Mouse (Mus musculus): ENCODE results near the gene Svep1.

Gene Svep1

GRCm38 (mm10) chr4:58206115-58206945, at the start of gene Svep1:
Gene Svep1, minus strand, starts transcription at chr4:58206859.
- peak; percentile 68 to 70 for DNase-seq

- peak; percentile 23 to 60 for DNase-seq
Measured at GRCm38 (mm10) chr4:58253410-58253809, 46.8 kb upstream of the Svep1 start.

- no peak for DNase-seq
Measured at GRCm38 (mm10) chr4:58252381-58252780, 45.7 kb upstream of the Svep1 start.

- DNase-seq, result no peak
Measured at GRCm38 (mm10) chr4:58245544-58245943, 38.9 kb upstream of the Svep1 start.

GRCm38 (mm10) chr4:58240416-58240815, 33.8 kb upstream of the Svep1 start:
- DNase-seq, result no peak

- no peak for DNase-seq
Measured at GRCm38 (mm10) chr4:58235828-58236227, 29.2 kb upstream of the Svep1 start.

- no peak for DNase-seq
Measured at GRCm38 (mm10) chr4:58223499-58223898, 16.8 kb upstream of the Svep1 start.

- no peak for DNase-seq
Measured at GRCm38 (mm10) chr4:58211374-58211773, 4.7 kb upstream of the Svep1 start.

GRCm38 (mm10) chr4:58210557-58211090, 4.0 kb upstream of the Svep1 start:
- DNase-seq, result peak; percentile 52 to 64

GRCm38 (mm10) chr4:58205750-58206114, 927 bp downstream of the Svep1 start:
- no peak for DNase-seq

GRCm38 (mm10) chr4:58201703-58202102, 5.0 kb downstream of the Svep1 start:
- peak; percentile 79 to 80 for DNase-seq

- DNase-seq, result no peak
Measured at GRCm38 (mm10) chr4:58200826-58201225, 5.8 kb downstream of the Svep1 start.

GRCm38 (mm10) chr4:58197230-58197629, 9.4 kb downstream of the Svep1 start:
- DNase-seq, result no peak

- no peak for DNase-seq
Measured at GRCm38 (mm10) chr4:58196795-58197194, 9.9 kb downstream of the Svep1 start.

- no peak for DNase-seq
Measured at GRCm38 (mm10) chr4:58195936-58196335, 10.7 kb downstream of the Svep1 start.

GRCm38 (mm10) chr4:58189281-58189680, 17.4 kb downstream of the Svep1 start:
- DNase-seq, result no peak

- no peak for DNase-seq
Measured at GRCm38 (mm10) chr4:58185401-58185800, 21.3 kb downstream of the Svep1 start.

- DNase-seq, result no peak
Measured at GRCm38 (mm10) chr4:58184681-58185341, 21.8 kb downstream of the Svep1 start.

GRCm38 (mm10) chr4:58183897-58184296, 22.8 kb downstream of the Svep1 start:
- no peak for DNase-seq

GRCm38 (mm10) chr4:58178489-58178888, 28.2 kb downstream of the Svep1 start:
- no peak for DNase-seq

- DNase-seq, result no peak
Measured at GRCm38 (mm10) chr4:58177256-58177655, 29.4 kb downstream of the Svep1 start.

GRCm38 (mm10) chr4:58174435-58174987, 32.1 kb downstream of the Svep1 start:
- DNase-seq, result peak; percentile 97 to 98

GRCm38 (mm10) chr4:58173401-58173800, 33.3 kb downstream of the Svep1 start:
- DNase-seq, result no peak

- no peak for DNase-seq
Measured at GRCm38 (mm10) chr4:58170430-58170829, 36.2 kb downstream of the Svep1 start.
